Mouse (Mus musculus): ENCODE results near the gene Kifc1. TPM values are rescaled to one million over a fixed set of nuclear protein-coding genes. Genes with fewer than 3 reads are reported as not detected.

The Kifc1 gene
- polyA plus RNA-seq, 1 experiment from 2014 or later, result 1.6 TPM

- Histone ChIP-seq H3K4me1 (ENCODE audit: control insufficient read depth, insufficient read depth, low read length) (peaks cover 24% of the 10 kb centered on the region), H3K4me2 (ENCODE audit: low read depth, low read length) (peak overlapping the region; percentile 26; the same call in 1 of the 2 replicates), H3K9ac (replicated peaks; ENCODE audit: low read depth, low read length) (no peak overlapping the region), H3K36me3 (ENCODE audit: control insufficient read depth, insufficient read depth, low read length) (peaks cover 26% of the 10 kb centered on the region), H3K27ac (ENCODE audit: low read depth, low read length) (no peak overlapping the region), H3K4me3 (ENCODE audit: low read depth, low read length) (no peak overlapping the region), H3K9me3 (ENCODE audit: control insufficient read depth, low read length) (no peaks in the 10 kb centered on the region), H3K27me3 (ENCODE audit: control insufficient read depth, insufficient read depth, low read length) (no peaks in the 10 kb centered on the region)
- ATAC-seq (ENCODE audit: low read depth), result no peak
- 76% methylated on average over 13 of the region's 13 CpGs for WGBS
These were observed 24.5 kb upstream of the Kifc1 start for GRCm38 (mm10) chr17:33914969-33915391.

GRCm38 (mm10) chr17:33913905-33914304, 23.4 kb upstream of the Kifc1 start:
- Histone ChIP-seq H3K27me3 (ENCODE audit: control insufficient read depth, insufficient read depth, low read length) (no peaks in the 10 kb centered on the region), H3K9ac (replicated peaks; ENCODE audit: low read depth, low read length) (no peak overlapping the region), H3K4me2 (ENCODE audit: low read depth, low read length) (no peak overlapping the region), H3K9me3 (ENCODE audit: control insufficient read depth, low read length) (no peaks in the 10 kb centered on the region), H3K27ac (ENCODE audit: low read depth, low read length) (no peak overlapping the region), H3K36me3 (ENCODE audit: control insufficient read depth, insufficient read depth, low read length) (peaks cover 26% of the 10 kb centered on the region), H3K4me3 (ENCODE audit: low read depth, low read length) (no peak overlapping the region), H3K4me1 (ENCODE audit: control insufficient read depth, insufficient read depth, low read length) (peaks cover 18% of the 10 kb centered on the region)
- 97% methylated on average over 8 of the region's 8 CpGs for WGBS
- ATAC-seq (ENCODE audit: low read depth), result no peak

GRCm38 (mm10) chr17:33913264-33913663, 22.8 kb upstream of the Kifc1 start:
- whole genome bisulfite sequencing, result 95% methylated on average over 10 of the region's 10 CpGs
- no peak overlapping the region for H3K4me2 ChIP-seq (ENCODE audit: low read depth, low read length)
- no peak overlapping the region for H3K27ac ChIP-seq (ENCODE audit: low read depth, low read length)
- ATAC-seq (ENCODE audit: low read depth), result no peak
- H3K4me1 ChIP-seq (ENCODE audit: control insufficient read depth, insufficient read depth, low read length), result peaks cover 16% of the 10 kb centered on the region
- H3K9me3 ChIP-seq (ENCODE audit: control insufficient read depth, low read length), result no peaks in the 10 kb centered on the region
- H3K36me3 ChIP-seq (ENCODE audit: control insufficient read depth, insufficient read depth, low read length), result peaks cover 26% of the 10 kb centered on the region
- no peak overlapping the region for H3K4me3 ChIP-seq (ENCODE audit: low read depth, low read length)
- no peak overlapping the region for H3K9ac ChIP-seq (replicated peaks; ENCODE audit: low read depth, low read length)
- no peaks in the 10 kb centered on the region for H3K27me3 ChIP-seq (ENCODE audit: control insufficient read depth, insufficient read depth, low read length)

- H3K4me1 ChIP-seq (ENCODE audit: control insufficient read depth, insufficient read depth, low read length), result peaks cover 18% of the 10 kb centered on the region
- H3K4me3 ChIP-seq (ENCODE audit: low read depth, low read length), result no peak overlapping the region
- WGBS, result 95% methylated on average over 28 of the region's 28 CpGs
- no peak overlapping the region for H3K27ac ChIP-seq (ENCODE audit: low read depth, low read length)
- H3K27me3 ChIP-seq (ENCODE audit: control insufficient read depth, insufficient read depth, low read length), result no peaks in the 10 kb centered on the region
- H3K9me3 ChIP-seq (ENCODE audit: control insufficient read depth, low read length), result no peaks in the 10 kb centered on the region
- no peak overlapping the region for H3K9ac ChIP-seq (replicated peaks; ENCODE audit: low read depth, low read length)
- no peak overlapping the region for H3K4me2 ChIP-seq (ENCODE audit: low read depth, low read length)
- peaks cover 26% of the 10 kb centered on the region for H3K36me3 ChIP-seq (ENCODE audit: control insufficient read depth, insufficient read depth, low read length)
- ATAC-seq (ENCODE audit: low read depth), result no peak
These were observed 21.5 kb upstream of the Kifc1 start for GRCm38 (mm10) chr17:33911813-33912414.

- no peaks in the 10 kb centered on the region for H3K9me3 ChIP-seq (ENCODE audit: control insufficient read depth, low read length)
- H3K4me2 ChIP-seq (ENCODE audit: low read depth, low read length), result no peak overlapping the region
- no peak for ATAC-seq (ENCODE audit: low read depth)
- no peak overlapping the region for H3K9ac ChIP-seq (replicated peaks; ENCODE audit: low read depth, low read length)
- H3K27me3 ChIP-seq (ENCODE audit: control insufficient read depth, insufficient read depth, low read length), result no peaks in the 10 kb centered on the region
- H3K4me3 ChIP-seq (ENCODE audit: low read depth, low read length), result no peak overlapping the region
- peaks cover 26% of the 10 kb centered on the region for H3K36me3 ChIP-seq (ENCODE audit: control insufficient read depth, insufficient read depth, low read length)
- no peak overlapping the region for H3K27ac ChIP-seq (ENCODE audit: low read depth, low read length)
- H3K4me1 ChIP-seq (ENCODE audit: control insufficient read depth, insufficient read depth, low read length), result peaks cover 14% of the 10 kb centered on the region; the same call in 1 of the 2 replicates
- 95% methylated on average over 31 of the region's 31 CpGs for WGBS
These were observed 20.8 kb upstream of the Kifc1 start for GRCm38 (mm10) chr17:33911052-33911812.

GRCm38 (mm10) chr17:33910346-33911051, 20.0 kb upstream of the Kifc1 start:
- Histone ChIP-seq H3K27ac (ENCODE audit: low read depth, low read length) (no peak overlapping the region), H3K4me3 (ENCODE audit: low read depth, low read length) (peak overlapping the region; percentile 83; the same call in 1 of the 2 replicates), H3K9me3 (ENCODE audit: control insufficient read depth, low read length) (no peaks in the 10 kb centered on the region), H3K4me2 (ENCODE audit: low read depth, low read length) (peak overlapping the region; percentile 58), H3K27me3 (ENCODE audit: control insufficient read depth, insufficient read depth, low read length) (no peaks in the 10 kb centered on the region), H3K4me1 (ENCODE audit: control insufficient read depth, insufficient read depth, low read length) (peaks cover 14% of the 10 kb centered on the region; the same call in 1 of the 2 replicates), H3K36me3 (ENCODE audit: control insufficient read depth, insufficient read depth, low read length) (peaks cover 26% of the 10 kb centered on the region), H3K9ac (replicated peaks; ENCODE audit: low read depth, low read length) (peak overlapping the region; percentile 84; the same call in 1 of the 2 replicates)
- 60% methylated on average over 11 of the region's 11 CpGs for WGBS
- no peak for ATAC-seq (ENCODE audit: low read depth)

GRCm38 (mm10) chr17:33909869-33910250, 19.4 kb upstream of the Kifc1 start:
- no peaks in the 10 kb centered on the region for H3K27me3 ChIP-seq (ENCODE audit: control insufficient read depth, insufficient read depth, low read length)
- H3K36me3 ChIP-seq (ENCODE audit: control insufficient read depth, insufficient read depth, low read length), result peaks cover 26% of the 10 kb centered on the region
- peak overlapping the region; percentile 58 for H3K4me2 ChIP-seq (ENCODE audit: low read depth, low read length)
- H3K4me1 ChIP-seq (ENCODE audit: control insufficient read depth, insufficient read depth, low read length), result peaks cover 14% of the 10 kb centered on the region; the same call in 1 of the 2 replicates
- 2% methylated on average over 14 of the region's 14 CpGs for WGBS
- ATAC-seq (ENCODE audit: low read depth), result peak; percentile 1; the same call in 1 of the 2 replicates
- H3K9ac ChIP-seq (replicated peaks; ENCODE audit: low read depth, low read length), result peak overlapping the region; percentile 84
- peak overlapping the region; percentile 83 for H3K4me3 ChIP-seq (ENCODE audit: low read depth, low read length)
- no peaks in the 10 kb centered on the region for H3K9me3 ChIP-seq (ENCODE audit: control insufficient read depth, low read length)
- H3K27ac ChIP-seq (ENCODE audit: low read depth, low read length), result peak overlapping the region; percentile 78

- no peaks in the 10 kb centered on the region for H3K27me3 ChIP-seq (ENCODE audit: control insufficient read depth, insufficient read depth, low read length)
- peak within 1 kb of the TSS; percentile 58 for H3K4me2 ChIP-seq (ENCODE audit: low read depth, low read length)
- peak; percentile 96 for ATAC-seq (ENCODE audit: low read depth)
- no peaks in the 10 kb centered on the region for H3K9me3 ChIP-seq (ENCODE audit: control insufficient read depth, low read length)
- H3K27ac ChIP-seq (ENCODE audit: low read depth, low read length), result peak within 1 kb of the TSS; percentile 78
- peak within 1 kb of the TSS; percentile 84 for H3K9ac ChIP-seq (replicated peaks; ENCODE audit: low read depth, low read length)
- under 1% methylated on average over 61 of the region's 68 CpGs for WGBS
- peaks cover 14% of the 10 kb centered on the region; the same call in 1 of the 2 replicates for H3K4me1 ChIP-seq (ENCODE audit: control insufficient read depth, insufficient read depth, low read length)
- H3K4me3 ChIP-seq (ENCODE audit: low read depth, low read length), result peak within 1 kb of the TSS; percentile 83
- H3K36me3 ChIP-seq (ENCODE audit: control insufficient read depth, insufficient read depth, low read length), result peaks cover 26% of the 10 kb centered on the region
These were observed 18.8 kb upstream of the Kifc1 start, which contains the start of gene Daxx for GRCm38 (mm10) chr17:33909077-33909868. Gene Daxx (plus strand): TSS chr17:33909414.
